Mouse (Mus musculus) CD4-positive, CD25-positive, alpha-beta regulatory T cell, adult 4 months (primary cell): Measurements from ENCODE around the gene Kansl1l. TPM values are rescaled to one million over a fixed set of nuclear protein-coding genes. Genes with fewer than 3 reads are reported as not detected.

Source experiments
- ATAC-seq: one replicate; pipeline ENCODE4 v1.8.0; 2017
- polyA plus RNA-seq, 2 experiments: library from polyadenylated mRNA; unstranded; fragments of 100-300 nt; shearing (Covaris generic); gene quantifications; one replicate each; pipeline ENCODE4 v1.2.1; 2017

Gene Kansl1l
- polyA plus RNA-seq, 2 experiments from 2014 or later = 9.6 to 13.5 TPM

- ATAC-seq = no peak
These were observed 122.1 kb downstream of the Kansl1l start for GRCm38 (mm10) chr1:66695296-66695695.

- no peak for ATAC-seq
These were observed 123.1 kb downstream of the Kansl1l start for GRCm38 (mm10) chr1:66694266-66694665.

DNA sequence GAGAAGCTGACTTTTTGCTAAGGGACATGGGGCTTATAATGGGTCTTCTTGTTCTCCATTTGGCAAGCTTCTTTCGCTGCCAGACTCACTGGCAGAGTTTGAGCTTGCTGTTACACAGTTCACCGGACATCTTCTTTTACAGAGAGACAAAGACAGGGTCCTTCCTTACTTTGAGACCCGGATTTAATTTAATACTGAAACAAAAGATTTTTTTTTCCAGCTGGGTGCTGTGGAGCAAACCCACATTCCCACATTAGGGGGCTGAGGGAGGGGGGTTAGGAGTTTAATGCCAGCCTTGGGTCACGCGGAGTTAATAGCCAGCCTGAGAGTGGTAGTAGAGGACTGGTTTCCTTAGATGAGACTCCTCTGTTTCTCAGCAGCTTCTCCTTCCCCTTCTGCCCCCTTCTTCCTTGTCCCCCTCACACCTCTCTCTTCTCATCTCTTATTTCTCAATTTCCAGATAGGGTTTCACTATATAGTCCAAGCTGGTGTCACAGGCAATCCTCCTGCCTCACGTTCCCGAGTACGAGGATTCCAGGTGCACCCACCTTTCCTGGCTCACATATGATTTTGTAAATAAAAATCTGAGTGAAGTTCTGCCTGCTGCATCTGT, 124.5 kb downstream of the Kansl1l start:
- no peak for ATAC-seq

DNA sequence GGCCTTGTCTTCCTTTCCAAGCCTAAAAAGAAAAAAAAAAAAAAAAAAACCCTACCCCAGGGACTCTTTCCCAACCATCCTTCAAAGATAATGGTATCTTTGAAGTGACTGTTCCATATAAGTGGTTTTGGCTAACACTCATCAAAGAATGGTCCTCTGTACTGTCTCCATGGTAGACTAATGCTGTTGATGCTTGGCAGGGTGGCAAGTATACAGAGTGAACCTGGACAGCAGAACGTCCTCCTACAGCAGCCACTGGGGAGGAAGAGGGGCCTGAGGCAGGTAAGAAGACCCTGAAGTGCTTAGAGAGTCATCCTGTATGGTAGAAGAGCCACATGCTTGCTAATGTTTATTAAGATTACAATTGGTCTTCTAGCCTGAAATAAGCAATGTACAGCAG, 125.1 kb downstream of the Kansl1l start:
- ATAC-seq = no peak

GRCm38 (mm10) chr1:66691772-66692171, 125.6 kb downstream of the Kansl1l start:
- ATAC-seq = no peak

- ATAC-seq = no peak
These were observed 134.4 kb downstream of the Kansl1l start for GRCm38 (mm10) chr1:66682974-66683373.

GRCm38 (mm10) chr1:66678662-66679061, 138.7 kb downstream of the Kansl1l start:
- ATAC-seq = no peak

GRCm38 (mm10) chr1:66677928-66678327, 139.4 kb downstream of the Kansl1l start:
- ATAC-seq = no peak

DNA sequence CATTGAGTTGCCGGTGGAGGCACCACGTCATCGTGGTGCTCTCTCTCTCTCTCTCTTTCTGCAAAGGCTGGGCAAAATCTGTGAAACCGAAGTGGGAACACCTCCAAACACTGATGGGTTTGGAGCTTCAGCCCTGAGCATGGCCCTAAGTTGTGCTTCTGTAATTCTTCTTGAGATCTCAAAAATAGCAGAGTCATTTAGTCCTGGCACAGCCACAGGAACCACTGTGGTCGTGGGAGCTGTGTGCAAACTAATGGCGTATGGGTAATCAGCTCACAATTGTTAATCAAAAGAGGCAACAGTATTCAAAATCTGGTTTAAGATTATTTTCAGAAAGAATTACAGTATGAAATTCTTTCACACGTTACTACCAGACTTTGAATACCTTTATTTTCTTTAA, 144.6 kb downstream of the Kansl1l start:
- ATAC-seq = no peak

DNA sequence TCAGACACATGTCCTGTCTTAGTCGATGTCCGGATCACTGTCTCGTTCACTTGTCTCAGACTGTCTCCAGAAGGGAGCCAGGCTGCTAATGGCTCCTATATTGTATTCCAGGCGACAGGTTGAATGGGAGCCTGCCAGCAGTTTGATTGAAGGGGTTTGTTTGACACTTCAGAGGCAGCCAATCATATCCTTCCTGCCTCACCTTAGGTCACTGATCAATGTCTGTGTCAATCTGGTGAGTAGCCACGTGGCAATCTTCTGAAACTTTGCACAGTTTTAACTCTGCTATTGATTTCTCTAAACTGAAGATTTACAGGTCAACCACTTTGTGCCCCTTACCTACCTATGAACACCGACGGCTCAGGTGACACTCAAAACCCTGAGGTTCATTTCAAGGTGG, 145.9 kb downstream of the Kansl1l start:
- no peak for ATAC-seq

Other genes starting within 250 kb of the Kansl1l start
- 10 to 100 TPM; 48.0 to 48.3 TPM for gene Rpe, start 116.7 kb downstream of the Kansl1l start, polyA plus RNA-seq
- gene Acadl, start 45.7 kb upstream of the Kansl1l start, polyA plus RNA-seq = 10 to 100 TPM; 36.1 to 43.2 TPM
- gene Myl1, start 127.8 kb upstream of the Kansl1l start, polyA plus RNA-seq = not detected
- 10 to 100 TPM; 39.0 to 43.8 TPM for gene Lancl1, start 221.3 kb upstream of the Kansl1l start, polyA plus RNA-seq